Mouse (Mus musculus) inflammation-experienced regulatory T-cells, adult 6 months (primary cell): ENCODE measurements around the gene Sept11. TPM values are rescaled to one million over a fixed set of nuclear protein-coding genes. Genes with fewer than 3 reads are reported as not detected.

Source experiments
- ATAC-seq: one replicate; pipeline ENCODE4 v1.8.0; 2017
- polyA plus RNA-seq, 3 experiments: library from polyadenylated mRNA; unstranded; fragments of 100-300 nt; shearing (Covaris generic); gene quantifications; one replicate each; pipeline ENCODE4 v1.2.1; 2017

Sept11 gene
- polyA plus RNA-seq, 3 experiments from 2014 or later, result 28.0 to 72.7 (median 29.9) TPM

GRCm38 (mm10) chr5:93127722-93128121 lies 34.5 kb downstream of the Sept11 start:
- ATAC-seq, result no peak

- ATAC-seq, result no peak
These were observed 35.5 kb downstream of the Sept11 start for GRCm38 (mm10) chr5:93128765-93129164.

GRCm38 (mm10) chr5:93129953-93130352 lies 36.7 kb downstream of the Sept11 start:
- ATAC-seq, result no peak

GRCm38 (mm10) chr5:93131401-93131800 lies 38.2 kb downstream of the Sept11 start:
- ATAC-seq, result no peak

- ATAC-seq, result peak; percentile 64
These were observed 40.4 kb downstream of the Sept11 start for GRCm38 (mm10) chr5:93133445-93134244.

DNA sequence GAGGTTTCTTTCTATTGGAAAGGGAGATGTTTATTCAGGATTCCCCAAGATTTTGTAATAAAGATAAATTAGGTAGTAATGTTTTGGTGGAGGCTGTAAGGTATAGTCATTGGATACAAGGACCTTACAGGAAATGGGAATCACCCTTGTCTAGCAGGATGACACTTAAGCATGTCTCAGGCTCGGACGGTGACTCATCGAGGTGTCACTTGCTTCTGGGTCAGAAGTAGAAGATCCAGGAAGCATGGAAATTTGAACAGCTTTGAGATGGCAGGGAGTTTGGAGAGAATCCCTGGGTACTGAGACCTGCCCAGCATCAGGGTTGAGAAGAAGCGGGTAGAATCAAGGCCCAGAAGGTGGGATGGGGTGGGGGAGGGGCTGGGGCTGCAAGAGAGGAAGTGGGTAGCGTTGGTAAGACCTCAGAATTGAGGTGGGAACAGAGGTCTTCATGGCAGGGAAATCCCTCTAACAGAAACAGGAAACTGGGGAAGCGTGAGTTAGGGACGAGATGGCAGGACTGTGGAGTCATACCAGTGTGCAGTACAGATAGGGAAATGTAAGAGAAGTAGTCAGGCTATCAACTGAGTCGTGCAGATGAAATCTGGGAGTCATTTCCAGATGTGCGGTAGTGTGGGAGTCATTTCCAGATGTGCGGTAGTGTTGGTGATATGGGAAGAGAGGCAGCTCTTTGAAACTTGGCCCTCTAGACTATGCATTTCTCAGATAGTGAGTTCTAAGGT lies 42.3 kb downstream of the Sept11 start:
- no peak for ATAC-seq

GRCm38 (mm10) chr5:93136956-93137586 lies 43.8 kb downstream of the Sept11 start:
- peak; percentile 84 for ATAC-seq

- no peak for ATAC-seq
These were observed 46.1 kb downstream of the Sept11 start for GRCm38 (mm10) chr5:93139350-93139749.

GRCm38 (mm10) chr5:93140747-93141146 lies 47.5 kb downstream of the Sept11 start:
- no peak for ATAC-seq

GRCm38 (mm10) chr5:93143360-93144091 lies 50.3 kb downstream of the Sept11 start:
- ATAC-seq, result no peak

GRCm38 (mm10) chr5:93144874-93145273 lies 51.6 kb downstream of the Sept11 start:
- no peak for ATAC-seq

DNA sequence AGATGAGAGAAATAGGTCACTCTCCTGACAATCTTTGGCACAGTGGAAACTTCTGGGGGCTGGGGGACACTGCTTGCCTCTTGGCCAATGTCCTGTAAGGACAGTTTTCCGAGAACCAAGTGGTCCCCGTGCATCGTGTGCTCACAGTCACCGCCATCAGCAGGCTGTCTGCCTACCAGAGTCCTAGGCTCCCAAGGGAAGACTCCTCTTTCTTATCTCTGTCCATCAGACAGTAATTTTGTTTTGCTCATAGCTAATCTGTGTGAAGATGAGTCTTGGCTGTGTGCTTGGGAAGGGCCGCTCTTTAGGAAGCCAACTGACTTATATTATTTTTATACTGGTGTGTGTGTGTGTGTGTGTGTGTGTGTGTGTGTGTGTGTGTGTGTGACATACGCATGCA lies 52.3 kb downstream of the Sept11 start:
- ATAC-seq, result no peak

DNA sequence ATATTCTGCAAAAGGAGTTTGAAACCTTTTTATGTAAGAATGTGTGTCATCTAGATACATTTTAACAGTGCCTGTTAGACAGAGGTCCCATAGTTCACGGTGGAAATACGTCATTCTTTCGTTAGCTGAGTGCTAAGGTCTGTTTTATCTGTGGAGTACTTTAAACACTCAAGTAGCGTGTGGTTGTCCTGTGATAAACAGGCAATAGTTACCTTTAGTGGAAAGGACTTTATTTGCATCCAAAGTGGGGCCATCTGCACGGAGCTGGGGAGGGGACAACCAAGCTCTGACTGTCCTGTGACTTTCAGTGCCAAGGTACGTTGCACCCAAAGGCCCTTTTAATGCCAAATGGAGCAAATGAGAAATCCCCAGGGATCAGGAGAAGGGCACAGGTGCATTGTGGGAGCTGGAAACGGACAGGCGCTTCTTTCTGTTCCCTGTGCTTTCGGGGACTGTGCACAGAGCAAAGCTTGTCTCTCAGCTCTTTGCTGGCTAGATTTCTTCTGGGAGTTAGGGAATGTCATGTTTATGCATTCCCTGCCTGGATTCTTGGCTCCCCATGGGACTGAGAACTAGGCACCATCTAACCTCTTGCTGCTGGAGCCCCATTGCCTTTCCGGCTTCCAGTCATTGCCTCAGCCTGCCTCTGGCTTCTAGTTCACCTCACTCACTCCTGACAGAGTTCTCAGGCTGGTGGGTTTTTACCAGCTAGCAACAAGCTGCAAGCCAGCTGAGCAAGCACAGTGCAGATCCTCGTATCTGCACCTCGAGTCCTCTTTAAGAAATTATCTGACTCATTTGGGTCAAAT lies 56.9 kb downstream of the Sept11 start:
- ATAC-seq, result no peak

DNA sequence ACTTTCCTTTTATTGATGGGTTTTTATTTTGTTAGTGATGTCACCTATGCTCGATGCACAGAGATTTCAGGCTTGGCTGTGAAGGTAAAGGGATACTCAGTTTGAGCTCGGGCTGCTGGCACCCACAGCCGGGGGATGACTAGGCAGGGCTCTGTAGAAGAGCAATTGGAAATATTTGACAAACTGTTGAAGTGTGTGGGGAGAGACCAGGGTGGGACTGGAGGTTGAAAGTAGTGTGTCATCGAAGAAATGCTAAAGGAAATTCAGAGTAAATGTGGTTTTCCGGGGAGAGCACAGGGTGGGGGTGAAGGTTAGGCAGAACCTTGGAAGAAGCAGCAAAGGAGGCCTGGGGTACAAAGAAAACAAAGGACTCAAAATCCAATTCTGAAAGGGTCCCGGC lies 58.7 kb downstream of the Sept11 start:
- peak; percentile 70 for ATAC-seq

DNA sequence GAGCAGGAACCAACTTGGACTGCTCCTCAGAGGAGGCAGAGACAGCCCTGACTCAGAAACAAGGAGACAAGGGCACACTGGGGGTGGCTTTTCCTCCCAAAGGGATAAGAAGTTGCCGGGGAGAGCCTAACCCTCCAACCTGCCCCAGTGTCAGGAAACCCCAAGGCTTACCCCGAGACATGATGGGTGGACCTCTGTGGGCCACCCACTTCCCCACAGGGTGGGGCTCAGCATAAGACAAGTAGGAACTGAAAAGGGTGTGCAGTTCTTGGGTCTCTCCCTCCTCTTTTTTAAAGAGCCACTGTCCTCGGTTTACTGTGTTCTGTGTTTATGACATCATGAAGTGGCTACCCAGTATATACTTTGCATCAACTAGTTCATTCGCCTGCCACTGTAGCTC lies 59.2 kb downstream of the Sept11 start:
- ATAC-seq, result peak; percentile 64

DNA sequence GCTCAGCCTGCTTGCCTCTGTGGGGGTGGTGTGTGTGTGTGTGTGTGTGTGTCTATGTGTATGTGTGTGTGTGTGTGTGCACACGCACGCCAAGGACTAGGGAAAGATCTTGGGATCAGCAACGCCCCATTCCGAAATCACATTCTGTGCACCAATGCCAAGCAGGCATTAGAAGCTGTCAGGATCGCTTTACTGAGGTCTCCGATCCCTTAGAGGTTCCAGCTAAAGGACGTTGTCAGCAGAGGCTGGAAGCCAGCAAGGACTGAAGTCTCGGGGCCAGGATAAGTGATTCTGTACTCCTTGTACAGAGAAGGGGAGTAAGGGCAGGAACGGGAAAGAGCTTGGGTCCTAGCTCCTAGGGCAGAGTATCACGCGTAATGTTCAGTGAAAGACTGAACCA lies 61.2 kb downstream of the Sept11 start:
- ATAC-seq, result no peak

DNA sequence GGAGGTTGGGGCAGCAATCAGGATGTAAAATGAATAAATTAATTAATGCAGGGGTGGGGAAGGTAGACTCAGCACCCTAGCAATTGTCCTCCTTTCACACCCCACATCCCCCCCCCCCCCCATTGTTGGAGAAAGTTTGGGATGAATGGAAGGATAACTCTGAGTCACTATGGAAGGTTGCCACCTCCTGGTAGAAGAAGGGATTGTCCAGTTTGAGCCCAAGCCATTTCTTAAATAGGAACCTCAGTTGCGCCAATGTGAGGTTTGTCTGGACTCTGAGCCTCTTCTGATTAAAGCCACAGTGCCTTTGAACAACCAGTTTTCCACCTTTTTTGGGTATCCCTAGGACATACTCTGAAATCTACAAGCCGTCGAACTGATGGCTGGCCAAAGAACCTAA lies 70.3 kb downstream of the Sept11 start:
- peak; percentile 38 for ATAC-seq

DNA sequence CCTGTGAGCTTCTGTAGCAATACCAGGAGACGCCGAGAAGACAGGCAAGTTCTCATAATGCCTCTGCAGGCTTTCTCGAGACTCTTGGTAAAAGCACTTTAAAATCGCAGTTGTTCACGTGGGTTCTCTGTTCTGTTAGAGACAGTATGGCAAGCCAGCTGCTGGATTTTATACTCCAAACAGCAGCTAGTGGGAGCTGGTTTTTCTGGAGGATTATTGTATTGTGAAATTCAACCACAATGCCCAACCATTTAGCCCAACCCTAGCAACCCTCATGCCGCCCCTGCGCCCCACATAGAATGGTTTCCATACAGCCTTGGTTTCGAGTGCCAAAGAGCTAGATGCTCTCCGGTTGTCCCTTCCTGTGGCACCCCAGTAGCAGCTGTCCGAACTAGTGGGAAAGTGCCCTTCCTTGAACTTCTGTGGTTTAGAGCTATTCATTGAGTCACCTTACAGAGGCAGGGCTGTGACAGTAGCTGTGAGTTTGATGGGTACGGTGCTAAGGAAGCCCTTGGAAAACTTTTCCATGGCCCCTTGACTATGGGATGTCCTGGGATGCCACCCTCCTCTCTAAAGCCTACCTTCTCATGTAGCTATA lies 74.8 kb downstream of the Sept11 start:
- ATAC-seq, result no peak

- ATAC-seq, result no peak
These were observed 75.4 kb downstream of the Sept11 start for GRCm38 (mm10) chr5:93168654-93169053.

DNA sequence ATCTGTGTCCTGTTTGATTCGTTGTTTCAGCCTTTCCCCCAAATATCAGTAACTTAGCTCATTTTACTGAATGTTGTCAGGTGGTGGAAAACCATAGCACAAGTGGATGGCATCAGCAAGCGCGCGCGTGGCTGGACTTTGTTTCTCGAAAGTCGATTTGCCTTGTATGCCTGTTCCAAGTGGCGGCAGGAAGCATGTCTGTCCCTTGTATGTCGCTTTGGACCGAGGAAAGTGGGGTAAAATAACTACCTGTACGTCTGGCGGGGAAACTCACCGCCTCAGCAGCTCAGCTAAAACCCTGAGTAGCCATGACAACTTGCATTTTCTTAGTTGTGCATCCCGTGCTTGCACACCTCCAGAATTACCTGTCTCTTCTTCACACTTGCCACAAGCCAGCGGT lies 78.2 kb downstream of the Sept11 start:
- ATAC-seq, result no peak

GRCm38 (mm10) chr5:93172536-93172935 lies 79.3 kb downstream of the Sept11 start:
- ATAC-seq, result no peak

DNA sequence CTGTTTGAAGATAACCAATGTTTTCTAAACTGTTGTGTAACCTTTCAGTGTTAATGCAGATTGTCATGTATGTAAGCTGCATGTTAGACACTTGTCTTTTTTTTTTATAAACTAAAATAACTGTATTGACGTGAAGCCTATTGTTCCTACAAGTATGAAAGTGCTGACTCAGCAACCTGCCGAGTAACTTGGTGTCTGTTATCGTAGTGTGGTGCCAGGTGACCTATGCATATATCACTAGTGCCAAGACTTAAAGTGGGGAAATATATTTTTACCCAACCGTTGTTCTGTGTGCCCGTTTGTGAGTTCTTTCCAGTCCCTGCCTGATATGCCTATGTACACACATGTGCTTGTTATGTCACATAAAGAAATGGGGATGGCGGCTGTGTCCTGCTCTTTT lies 81.4 kb downstream of the Sept11 start:
- ATAC-seq, result no peak
